Mouse (Mus musculus) cerebellum, adult 2 months (tissue): Measurements from ENCODE around the gene Ghrl.

Source experiments
- CTCF ChIP-seq: fragments of 200-500 bp; IDR thresholded peaks from 2 replicates; pipeline ENCODE4 v1.5.1; 2011; ENCODE audit warnings: low read depth, mild to moderate bottlenecking, control low read depth, low read length, moderate library complexity, borderline replicate concordance; ENCODE audit not compliant: insufficient read depth
- POLR2A ChIP-seq: fragments of 200-500 bp; IDR thresholded peaks from 2 replicates; pipeline ENCODE4 v1.6.1; 2011; ENCODE audit warnings: low read length, control low read depth, borderline replicate concordance; ENCODE audit not compliant: insufficient read depth

- no peak for TF ChIP-seq CTCF
- TF ChIP-seq POLR2A: no peak
Observed at GRCm38 (mm10) chr6:113675991-113676390, 43.7 kb downstream of the Ghrl start.
